Mouse (Mus musculus): ENCODE measurements around the gene Fth1.

Gene Fth1

DNA sequence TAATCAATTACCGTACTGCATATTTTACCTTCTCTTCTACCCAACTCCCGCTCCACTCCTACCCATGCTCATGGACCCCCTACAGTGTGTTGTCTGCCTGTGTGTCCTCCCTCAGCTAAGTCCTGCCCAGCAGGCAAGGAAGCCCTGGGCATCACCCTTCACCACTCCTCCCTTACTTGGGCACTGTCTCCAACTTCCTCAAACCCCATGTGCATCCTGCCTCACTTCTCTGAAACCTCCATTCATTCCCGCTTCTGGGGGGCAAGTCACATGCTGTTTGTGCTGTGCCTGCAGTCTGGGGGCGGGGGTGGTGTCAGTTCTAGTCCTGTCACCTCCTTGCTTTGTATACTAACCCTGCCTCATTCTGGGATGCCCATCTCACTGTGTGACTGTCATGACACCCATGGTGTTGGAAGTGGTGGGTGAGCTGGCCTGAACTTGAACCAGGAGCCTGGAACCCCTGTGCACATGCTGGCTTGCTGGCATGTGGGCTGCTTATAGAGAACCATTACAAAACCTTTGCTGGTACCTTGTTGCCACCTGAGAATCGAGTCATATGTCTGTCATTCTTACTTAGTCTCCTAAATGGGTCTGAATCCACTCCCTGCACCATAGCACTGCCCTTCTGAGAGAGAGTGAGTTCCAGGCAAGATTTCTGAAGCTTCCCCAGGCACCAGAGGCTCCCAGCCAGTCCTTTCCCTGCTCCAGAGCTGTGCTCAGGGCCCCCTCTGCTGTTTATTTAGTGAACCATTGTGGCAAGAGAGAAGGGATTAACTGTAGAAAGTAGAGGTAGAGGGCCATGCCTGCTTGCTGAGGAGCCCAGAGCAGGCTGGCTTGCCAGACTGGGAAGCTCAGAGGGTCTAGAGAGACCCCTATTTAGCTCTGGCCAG, 42.3 kb downstream of the Fth1 start:
- no peak for DNase-seq (ENCODE audit: low spot score in 2 of 2)

DNA sequence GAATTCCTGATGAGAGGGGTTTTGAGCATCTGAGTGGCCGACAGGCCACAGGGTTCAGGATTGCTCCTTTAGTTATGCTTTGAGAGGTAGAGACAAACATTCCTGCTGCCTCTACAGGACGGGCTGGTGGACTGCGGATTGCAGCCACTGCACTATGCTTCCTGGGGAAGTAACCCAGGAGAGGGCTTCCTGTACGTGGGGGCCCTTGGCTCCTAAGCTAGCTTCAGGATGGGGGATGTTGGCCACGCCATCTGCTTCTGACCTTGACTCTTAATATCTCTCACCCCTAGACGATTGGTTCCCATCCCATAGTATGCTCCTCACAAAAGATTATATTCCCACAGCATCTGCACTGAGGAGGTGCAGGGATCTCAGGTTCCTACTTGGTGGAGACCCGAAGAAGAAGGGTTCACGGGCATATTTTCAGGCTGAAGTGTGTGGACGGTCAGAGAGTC, 42.9 kb downstream of the Fth1 start:
- DNase-seq (ENCODE audit: low spot score in 2 of 2) = no peak

- no peak for DNase-seq (ENCODE audit: low spot score in 2 of 2)
Measured at GRCm38 (mm10) chr19:10025169-10025875, 44.9 kb downstream of the Fth1 start.

DNA sequence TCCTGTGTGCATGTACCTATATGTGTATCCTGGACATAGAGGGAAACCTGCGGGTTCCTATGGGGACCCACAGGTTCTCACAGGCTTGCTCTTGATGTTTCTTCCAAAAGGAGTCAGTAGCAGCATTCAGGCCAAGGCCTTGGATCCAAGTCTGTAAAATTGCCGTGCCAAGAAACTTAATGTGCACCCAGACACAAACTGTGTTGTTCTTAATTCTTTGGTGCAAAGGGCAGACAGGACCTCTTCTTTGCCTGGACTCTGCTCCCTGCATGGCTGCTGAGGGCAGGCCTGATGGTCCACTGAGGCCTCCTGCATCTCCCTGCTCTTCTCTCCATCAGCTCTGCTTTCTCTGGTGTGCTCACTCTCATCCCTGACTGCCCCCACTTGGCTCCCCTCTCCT, 49.3 kb downstream of the Fth1 start:
- DNase-seq (ENCODE audit: low spot score in 2 of 2) = no peak

GRCm38 (mm10) chr19:10033211-10033973, 53.0 kb downstream of the Fth1 start:
- no peak for DNase-seq (ENCODE audit: low spot score in 2 of 2)

GRCm38 (mm10) chr19:10034356-10034755, 54.0 kb downstream of the Fth1 start:
- no peak for DNase-seq (ENCODE audit: low spot score in 2 of 2)
